Mouse (Mus musculus) lung, postnatal 4 days (tissue): ENCODE results near the gene Hoxb7.

Experiments used
- DNase-seq, 2 experiments: peaks; one replicate each; pipeline ENCODE4 v3.0.0; 2021

Gene Hoxb7

DNA sequence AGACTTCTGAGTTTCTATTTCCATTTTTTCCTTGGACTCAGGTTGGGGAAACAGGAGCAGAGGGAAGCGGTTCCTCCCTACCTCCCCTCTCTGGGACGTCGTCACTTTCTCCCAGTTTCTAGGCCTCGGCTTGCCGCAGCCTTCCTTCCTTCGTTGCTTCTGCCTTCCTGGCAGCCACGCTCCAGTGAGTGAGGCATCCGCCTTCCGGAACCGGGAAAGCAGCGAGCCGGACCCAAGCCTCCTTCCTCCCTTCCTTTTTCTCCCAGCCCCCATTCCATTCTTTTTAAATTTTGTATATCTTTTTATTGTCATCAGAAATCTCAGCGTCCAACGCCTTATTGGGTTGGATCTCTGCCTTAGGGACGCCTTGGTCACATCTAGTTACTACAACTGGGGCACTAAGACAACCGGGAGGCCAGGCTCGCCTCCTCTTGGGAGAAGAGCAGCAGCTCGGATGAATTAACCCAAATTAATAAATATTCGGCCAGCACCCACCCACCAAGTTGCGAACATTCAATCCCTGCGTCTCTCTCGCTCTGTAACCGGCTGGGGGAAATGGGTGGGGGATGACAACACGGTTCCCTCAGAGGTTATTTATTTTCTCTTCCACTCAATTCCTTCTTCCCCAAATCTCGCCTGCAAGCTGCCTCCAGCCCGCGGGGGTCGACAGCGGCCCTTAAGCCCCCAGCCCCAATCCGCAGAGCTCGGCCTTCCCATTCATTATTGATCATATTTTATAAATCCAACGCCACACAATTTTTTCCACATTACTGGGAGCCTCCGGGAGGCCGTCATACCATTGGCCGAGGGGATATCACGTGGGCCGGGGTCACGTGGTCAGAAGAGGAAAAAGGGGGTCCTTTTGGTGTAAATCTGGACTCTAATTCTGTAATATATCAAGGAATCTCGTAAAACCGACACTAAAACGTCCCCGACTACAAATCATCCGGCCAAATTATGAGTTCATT lies at the start of gene Hoxb7:
Gene Hoxb7 (plus strand): TSS at position 853 of the 968 bp plus-strand sequence.
- peak; percentile 47 to 62 for DNase-seq

GRCm38 (mm10) chr11:96240211-96240610 lies 46.2 kb upstream of the Hoxb7 start:
- DNase-seq: peak in 1 of 2 experiments; percentile 60

DNA sequence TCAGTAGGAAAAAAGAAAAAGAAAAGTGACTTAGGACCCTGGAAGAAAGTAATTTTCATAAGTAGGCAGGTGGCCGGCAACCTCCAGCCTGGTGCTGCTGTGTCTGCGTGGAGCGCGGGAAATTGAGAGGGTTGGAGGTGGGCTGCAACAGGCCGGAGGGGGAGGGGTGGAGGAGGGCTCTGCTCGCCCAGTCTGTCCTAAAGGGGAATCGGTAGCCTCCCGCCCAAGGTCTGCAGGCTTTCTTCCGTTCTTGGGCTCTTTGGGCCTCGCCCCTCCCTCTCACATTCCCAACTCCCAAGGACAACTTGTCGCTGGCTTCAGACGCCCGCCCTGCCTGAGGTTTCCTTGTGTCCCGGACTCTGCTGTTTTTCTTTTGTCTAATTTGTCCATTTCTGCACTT lies 35.5 kb upstream of the Hoxb7 start:
- DNase-seq: no peak

- no peak for DNase-seq
These were observed 34.9 kb upstream of the Hoxb7 start for GRCm38 (mm10) chr11:96251480-96252031.

- DNase-seq: no peak
These were observed 33.8 kb upstream of the Hoxb7 start for GRCm38 (mm10) chr11:96252541-96253120.

GRCm38 (mm10) chr11:96254221-96254620 lies 32.2 kb upstream of the Hoxb7 start:
- no peak for DNase-seq

GRCm38 (mm10) chr11:96255111-96255995 lies 31.1 kb upstream of the Hoxb7 start:
- no peak for DNase-seq

DNA sequence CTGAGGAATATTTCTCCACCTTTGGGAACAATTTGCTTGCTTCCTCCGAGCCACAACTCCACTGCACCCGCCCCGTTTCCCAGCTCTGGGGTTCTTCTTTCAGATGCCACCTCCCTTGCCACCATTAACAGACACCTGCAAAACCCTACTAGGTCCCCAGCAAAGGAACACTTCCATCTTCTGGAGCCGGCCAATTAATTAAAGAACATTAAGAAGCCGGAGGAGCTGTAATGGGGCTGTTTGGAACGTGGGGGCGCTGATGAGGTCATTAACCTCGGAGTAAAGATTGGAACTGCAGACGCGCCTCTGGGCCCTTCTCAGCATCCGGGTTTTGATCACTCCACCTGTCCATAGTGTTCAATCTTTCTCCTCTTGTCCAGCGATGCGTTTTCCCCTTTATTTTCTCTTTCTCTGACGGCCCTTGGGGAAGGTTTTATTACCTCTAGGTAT lies 30.4 kb upstream of the Hoxb7 start:
- DNase-seq: no peak

GRCm38 (mm10) chr11:96257141-96257540 lies 29.3 kb upstream of the Hoxb7 start:
- no peak for DNase-seq

GRCm38 (mm10) chr11:96259038-96259437 lies 27.4 kb upstream of the Hoxb7 start:
- no peak for DNase-seq

DNA sequence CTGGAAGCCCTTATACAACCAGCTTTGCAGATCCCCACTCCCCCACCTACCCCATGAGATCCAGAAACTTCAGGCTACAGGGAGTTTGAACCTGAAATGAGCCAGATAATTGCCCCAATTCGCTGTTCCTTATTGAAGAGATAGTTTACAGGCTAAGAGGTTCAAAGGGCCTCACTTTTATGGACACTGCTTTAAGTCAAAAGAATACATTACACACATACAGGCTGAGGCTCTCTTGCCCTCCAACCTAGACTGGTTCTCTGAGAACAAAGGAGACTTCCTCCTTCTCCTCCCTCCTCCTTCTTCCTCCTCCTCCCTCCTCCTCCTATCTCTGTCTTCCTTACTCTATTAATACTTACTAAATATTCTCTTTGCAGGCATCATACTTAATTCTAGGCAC lies 26.9 kb upstream of the Hoxb7 start:
- DNase-seq: no peak

DNA sequence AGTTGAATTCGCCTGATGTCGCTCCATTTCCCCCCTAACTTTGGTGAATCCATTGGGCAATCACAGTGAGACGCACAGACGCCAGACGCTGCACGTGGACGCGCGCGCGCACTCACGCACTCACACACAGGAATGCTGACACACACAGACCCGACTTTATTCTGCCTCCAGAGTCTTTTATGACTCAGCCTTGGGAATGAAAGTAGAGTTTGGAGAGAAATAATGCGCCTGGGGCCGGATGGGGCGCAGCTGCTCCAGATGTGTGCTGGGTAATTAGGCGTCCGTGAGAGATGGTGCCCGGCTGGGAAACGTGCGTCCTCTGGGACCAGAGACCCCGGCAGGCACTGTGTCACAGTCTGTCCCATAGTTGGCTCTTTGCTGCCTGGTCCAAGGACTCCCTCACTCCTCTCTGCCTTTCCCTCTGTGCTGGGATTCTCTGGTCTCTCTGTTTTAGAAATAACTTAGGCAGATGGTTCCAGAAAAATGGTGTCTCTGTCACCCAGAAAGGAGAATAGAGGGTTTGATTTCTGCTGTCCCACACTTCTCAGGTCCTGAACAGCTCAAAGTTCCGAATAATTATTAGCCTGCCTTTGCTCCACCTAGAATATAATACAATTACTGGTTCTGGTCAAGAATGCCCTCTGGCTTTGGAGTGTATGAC lies 26.0 kb upstream of the Hoxb7 start:
- peak in 1 of 2 experiments; percentile 71 for DNase-seq

DNA sequence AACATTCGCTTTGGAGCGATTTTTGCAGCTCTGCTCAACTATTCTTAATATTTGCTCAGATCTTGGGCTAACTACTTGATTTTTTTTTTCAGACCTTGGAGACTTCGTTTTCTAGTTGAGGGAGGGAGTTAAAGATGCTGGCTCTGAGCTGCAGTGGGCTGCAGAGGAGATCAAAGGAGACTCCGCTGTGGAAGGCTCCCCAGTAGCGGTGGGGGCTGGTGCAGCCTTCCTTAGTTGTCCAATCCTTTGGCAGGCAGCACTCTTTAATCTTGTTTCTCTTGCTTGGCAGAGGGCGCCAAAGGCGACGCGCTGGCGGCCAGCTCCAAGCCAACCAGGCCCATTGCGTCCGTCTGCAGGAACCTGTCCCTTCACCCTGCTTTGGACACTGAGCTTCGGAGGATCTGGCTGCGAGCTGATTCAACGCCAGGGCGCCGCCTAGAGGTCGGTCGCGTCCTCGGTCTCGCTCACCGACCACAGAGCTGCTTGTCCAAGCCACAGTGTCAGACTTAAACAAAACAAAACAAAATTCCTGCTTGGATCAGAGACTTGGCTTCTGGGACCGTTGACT lies 25.0 kb upstream of the Hoxb7 start:
- peak; percentile 81 to 82 for DNase-seq

- peak in 1 of 2 experiments; percentile 19 for DNase-seq
These were observed 24.1 kb upstream of the Hoxb7 start for GRCm38 (mm10) chr11:96262262-96262830.

DNA sequence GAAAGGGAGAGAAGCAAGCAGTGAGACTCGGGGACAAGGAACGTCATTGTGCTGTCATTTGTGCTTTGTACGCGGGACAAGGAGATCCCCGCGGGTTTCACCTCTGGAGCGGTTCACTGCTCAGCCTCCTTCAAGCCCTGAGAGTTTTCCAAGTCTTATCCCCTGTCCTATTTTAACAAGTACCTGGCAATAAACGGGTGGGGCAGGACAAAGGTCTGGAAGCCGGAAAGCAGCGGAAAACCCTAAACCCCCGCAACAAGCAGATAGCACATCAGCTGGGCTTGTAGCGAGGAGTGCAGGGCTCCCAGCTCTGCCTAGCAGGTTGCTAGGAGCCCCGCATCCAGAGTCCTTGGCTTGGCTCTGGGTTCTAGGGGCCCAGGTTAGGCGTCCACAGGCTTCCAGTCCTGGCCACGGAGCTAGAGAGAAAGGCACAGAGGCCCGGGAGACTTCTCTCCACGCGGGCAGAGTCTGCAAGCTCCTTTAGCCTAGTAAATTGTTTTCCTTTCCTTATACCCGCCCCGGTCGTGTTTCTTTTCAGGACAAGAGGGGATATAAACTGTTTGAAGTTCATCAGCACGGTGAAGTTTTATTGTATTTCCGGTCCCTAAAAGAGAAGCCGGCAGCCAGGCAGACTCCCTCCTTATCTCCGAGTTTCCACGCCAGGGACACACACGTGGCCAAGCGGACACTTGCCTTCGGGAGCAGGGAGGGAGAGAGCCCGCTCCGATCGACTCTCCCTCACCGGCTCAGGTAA lies 22.6 kb upstream of the Hoxb7 start:
- peak in 1 of 2 experiments; percentile 10 for DNase-seq

- peak in 1 of 2 experiments; percentile 13 for DNase-seq
These were observed 21.9 kb upstream of the Hoxb7 start for GRCm38 (mm10) chr11:96264390-96265020.

DNA sequence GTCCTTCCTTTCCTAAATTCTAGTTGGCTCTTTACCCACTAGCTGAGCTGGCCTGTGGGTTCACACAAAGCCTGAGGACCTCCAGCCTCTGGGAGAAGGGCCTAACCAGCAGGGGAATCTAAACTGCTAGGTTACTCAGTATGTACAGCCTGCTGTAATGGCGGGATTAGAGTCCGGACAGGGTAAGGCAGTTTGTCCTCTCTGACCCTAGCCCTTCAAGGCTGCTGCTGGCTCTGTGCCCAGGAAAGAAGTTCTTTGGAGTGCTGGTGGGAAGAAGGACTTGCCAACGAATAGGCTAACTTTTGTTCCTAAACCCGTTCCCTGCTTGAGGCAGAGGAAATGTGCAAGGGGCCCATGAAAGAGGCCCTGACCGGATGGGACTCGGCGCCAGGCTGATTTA lies 20.5 kb upstream of the Hoxb7 start:
- no peak for DNase-seq

GRCm38 (mm10) chr11:96267021-96267920 lies 19.2 kb upstream of the Hoxb7 start:
- DNase-seq: no peak
